Mouse (Mus musculus) small intestine, adult 2 months (tissue): ENCODE measurements at regions not wholly inside any gene's neighbourhood (a gene's known extent, or its start where the extent isn't known, plus 50 kb on each side); places are given as distances from the start of the nearest gene placed in this dataset.

Source experiments
- H3K27ac ChIP-seq: fragments of 200-500 bp; 2 replicates; pipeline ENCODE4 v1.5.1; 2012; ENCODE audit warnings: low read depth, low read length, control low read depth, inconsistent platforms; ENCODE audit not compliant: insufficient read depth
- H3K27me3 ChIP-seq: fragments of 200-500 bp; 2 replicates; pipeline ENCODE4 v1.6.1; 2012; ENCODE audit warnings: mild to moderate bottlenecking, moderate library complexity, low read length, inconsistent platforms; ENCODE audit not compliant: control insufficient read depth, insufficient read depth
- H3K36me3 ChIP-seq: fragments of 200-500 bp; 2 replicates; pipeline ENCODE4 v1.6.1; 2012; ENCODE audit warnings: mild to moderate bottlenecking, low read length, control low read depth, inconsistent platforms; ENCODE audit not compliant: control insufficient read depth, insufficient read depth
- H3K4me1 ChIP-seq: fragments of 200-500 bp; 2 replicates; pipeline ENCODE4 v1.6.1; 2012; ENCODE audit warnings: low read length, inconsistent platforms, mixed read lengths; ENCODE audit not compliant: control insufficient read depth, insufficient read depth, insufficient read length
- H3K4me3 ChIP-seq: fragments of 200-500 bp; 2 replicates; pipeline ENCODE4 v1.5.1; 2012; ENCODE audit warnings: low read depth, mild to moderate bottlenecking, control low read depth, inconsistent platforms, low read length, moderate library complexity
- CTCF ChIP-seq: fragments of 200-500 bp; IDR thresholded peaks from 2 replicates; pipeline ENCODE4 v1.5.1; 2012; ENCODE audit warnings: low read depth, mild to moderate bottlenecking, control low read depth, inconsistent platforms, low read length, moderate library complexity, mixed read lengths; ENCODE audit not compliant: insufficient replicate concordance, insufficient read length; ENCODE audit errors: extremely low read depth
- POLR2A ChIP-seq: fragments of 200-500 bp; IDR thresholded peaks from 2 replicates; pipeline ENCODE4 v1.6.1; 2012; ENCODE audit warnings: low read depth, mild to moderate bottlenecking, control low read depth, inconsistent platforms, low read length, moderate library complexity
- WGBS: fragments of 180-500 bp; shearing (Covaris S2); methylation state at CpG from one replicate; pipeline ENCODE4 v1.1.7; 2018; 5-methylcytosine and 5-hydroxymethylcytosine counted together

DNA sequence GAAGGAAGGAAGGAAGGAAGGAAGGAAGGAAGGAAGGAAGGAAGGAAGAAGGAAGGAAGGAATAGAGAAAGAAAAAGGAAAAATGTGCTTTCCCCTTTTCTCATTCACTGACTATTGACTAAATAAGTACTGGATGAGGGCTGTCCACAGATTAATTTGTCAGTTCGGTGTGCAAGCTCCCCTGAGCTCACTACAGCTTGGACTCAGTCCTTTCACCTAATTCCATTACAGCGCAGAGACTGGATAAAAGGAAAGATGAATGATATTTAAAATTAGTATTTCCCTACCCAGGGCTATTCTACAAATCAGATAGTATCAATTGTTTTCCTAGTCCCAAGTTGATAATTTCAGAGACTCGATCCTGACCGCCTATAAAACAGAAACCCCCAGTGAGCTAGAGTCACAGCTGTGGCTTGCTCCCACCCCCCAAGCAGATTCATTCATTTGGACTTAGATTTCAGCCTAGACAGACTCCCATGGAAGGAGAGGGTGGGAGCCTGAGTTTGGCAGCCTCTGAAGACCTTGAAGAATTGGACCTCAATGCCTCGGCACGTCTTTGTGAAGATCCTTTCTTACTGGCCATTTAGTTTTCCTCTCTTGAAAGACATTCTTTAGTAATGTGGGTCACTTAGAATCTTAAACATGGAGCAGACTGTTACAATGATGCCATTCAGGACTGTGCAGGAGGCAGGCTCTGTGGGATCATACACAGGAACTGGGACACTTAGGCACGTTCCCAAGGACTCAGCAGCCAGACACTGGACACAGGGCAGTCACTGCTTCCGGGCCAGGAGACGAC, 179.2 kb upstream of the Pabpc6 start:
- H3K36me3 ChIP-seq = no peaks in the 10 kb centered on the region
- 77% methylated on average over 9 of the region's 9 CpGs for WGBS

DNA sequence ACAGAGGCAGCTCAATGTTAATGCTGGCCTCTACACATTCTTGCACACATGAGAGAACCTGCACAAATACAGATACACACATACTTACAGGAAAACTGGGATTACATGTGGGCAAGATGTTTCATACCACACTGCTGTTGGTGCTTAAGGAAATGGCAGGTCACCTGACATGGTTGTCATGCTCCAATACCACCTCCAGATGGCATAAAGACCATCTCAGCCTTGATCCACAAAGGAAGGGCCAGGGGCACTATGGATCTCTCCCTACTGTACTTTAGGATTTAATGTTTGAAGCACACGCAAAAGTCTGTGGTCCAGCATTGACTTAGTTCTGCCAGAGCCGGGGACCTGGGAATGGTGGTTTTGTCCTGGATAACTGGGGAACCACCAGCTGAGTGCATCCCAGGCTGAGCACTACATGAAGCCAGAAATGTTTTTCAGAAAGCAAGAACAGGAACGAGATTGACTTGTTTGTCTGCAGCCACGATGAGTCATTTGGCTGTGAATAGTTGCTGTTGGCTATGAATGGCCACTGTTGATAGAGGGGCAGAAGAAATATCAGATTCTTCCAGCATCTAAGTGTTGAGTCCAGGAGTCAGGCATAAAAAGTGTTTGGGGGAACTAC, 176.0 kb upstream of the Pabpc6 start:
- no peaks in the 10 kb centered on the region for H3K4me1 ChIP-seq
- TF ChIP-seq CTCF = no peak
- no peaks in the 10 kb centered on the region for H3K36me3 ChIP-seq
- 72% methylated on average over 4 of the region's 4 CpGs for WGBS
- no peaks in the 10 kb centered on the region for H3K27me3 ChIP-seq
- H3K27ac ChIP-seq = no peak overlapping the region
- no peak overlapping the region for H3K4me3 ChIP-seq

More for the DNA sequence above, 179.2 kb upstream of the Pabpc6 start:
- Histone ChIP-seq H3K4me3 (no peak overlapping the region), H3K27me3 (no peaks in the 10 kb centered on the region), H3K27ac (no peak overlapping the region), H3K4me1 (no peaks in the 10 kb centered on the region)
- TF ChIP-seq POLR2A (no peak), CTCF (no peak)

DNA sequence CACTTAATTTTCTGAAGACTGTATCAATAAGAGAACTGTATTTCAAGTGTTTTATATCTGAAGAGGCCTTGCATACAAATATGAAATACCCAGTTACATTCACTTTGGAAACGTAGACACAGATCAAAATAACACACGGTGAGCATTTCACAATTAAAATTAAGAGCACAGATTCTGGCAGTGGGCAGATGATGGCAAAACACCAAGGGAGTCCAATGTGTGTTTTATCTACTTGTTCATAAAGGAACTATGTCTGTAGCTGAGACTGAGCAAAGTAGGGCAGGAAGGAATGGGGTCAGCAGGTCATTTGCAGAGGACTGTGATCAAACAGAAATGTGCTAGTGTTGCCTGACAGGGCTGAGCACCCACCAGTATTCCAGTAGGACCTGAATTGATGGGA, 171.6 kb upstream of the Pabpc6 start:
- TF ChIP-seq POLR2A = no peak
- no peak for TF ChIP-seq CTCF
- H3K4me1 ChIP-seq = no peaks in the 10 kb centered on the region
- H3K36me3 ChIP-seq = no peaks in the 10 kb centered on the region
- no peak overlapping the region for H3K4me3 ChIP-seq
- no peak overlapping the region for H3K27ac ChIP-seq
- H3K27me3 ChIP-seq = no peaks in the 10 kb centered on the region
- 87% methylated on average over 2 of the region's 2 CpGs for WGBS

DNA sequence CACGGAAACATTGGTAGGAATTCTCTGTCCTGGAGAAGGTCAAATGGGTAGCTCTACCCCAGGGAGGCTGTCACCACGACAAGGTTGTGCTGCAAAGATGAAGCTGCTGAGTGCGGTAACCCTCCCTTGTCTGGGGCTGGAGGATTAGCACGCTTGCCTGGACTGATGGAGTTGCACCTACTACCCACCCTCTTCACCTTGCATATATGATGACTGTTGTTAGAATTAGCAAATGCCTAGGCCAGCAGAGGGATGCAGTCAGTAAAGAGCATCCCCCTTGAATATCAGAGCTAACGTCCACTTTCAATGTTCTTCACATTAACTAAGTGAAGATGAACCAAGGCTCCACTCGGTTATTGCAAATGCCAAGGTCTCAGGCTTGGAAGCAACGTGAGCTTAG, 169.7 kb upstream of the Pabpc6 start:
- Histone ChIP-seq H3K27me3 (no peaks in the 10 kb centered on the region), H3K27ac (no peak overlapping the region), H3K4me3 (no peak overlapping the region), H3K36me3 (no peaks in the 10 kb centered on the region), H3K4me1 (no peaks in the 10 kb centered on the region)
- no peak for TF ChIP-seq POLR2A
- TF ChIP-seq CTCF = no peak
- 79% methylated on average over 7 of the region's 7 CpGs for WGBS

DNA sequence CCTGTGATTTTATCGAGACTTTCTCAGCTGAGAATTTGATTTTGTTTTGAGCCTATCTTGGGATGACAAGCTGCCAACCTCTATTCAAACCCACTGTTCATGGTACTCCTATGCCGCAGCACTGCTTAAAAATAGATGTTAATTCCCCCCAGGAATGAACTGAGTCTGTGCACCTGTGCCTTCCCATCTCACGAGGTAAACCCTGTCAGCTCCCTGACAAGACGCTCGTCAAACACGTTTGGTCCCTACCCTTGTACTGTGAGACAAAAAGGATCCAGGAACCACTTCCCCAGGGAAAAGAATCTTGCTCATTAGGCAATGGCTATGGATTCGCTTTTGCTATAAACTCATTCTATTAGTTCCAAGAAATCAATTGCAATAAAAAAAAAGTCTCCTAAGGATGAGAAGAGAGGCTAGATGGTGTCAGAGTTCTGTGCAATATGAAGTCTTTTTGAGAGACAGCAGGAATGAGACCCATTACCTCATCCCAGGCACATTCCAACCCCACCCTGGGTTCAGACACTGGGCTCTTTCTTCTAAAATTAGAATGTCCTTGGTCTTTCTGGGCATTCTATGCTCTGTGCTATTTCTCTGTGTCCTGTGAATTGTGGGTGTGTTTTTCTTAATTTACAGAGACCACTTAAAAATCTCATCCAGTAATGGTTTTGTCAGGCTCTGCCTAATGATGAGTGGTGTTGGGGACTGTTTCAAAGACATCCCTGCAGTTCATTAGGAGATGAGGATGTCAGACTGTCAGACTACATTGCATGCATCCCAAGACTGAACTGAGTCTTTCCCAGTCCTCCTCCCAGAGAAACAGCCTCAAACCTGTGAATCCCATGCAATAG, 167.7 kb upstream of the Pabpc6 start:
- Histone ChIP-seq H3K27me3 (no peaks in the 10 kb centered on the region), H3K4me3 (no peak overlapping the region), H3K36me3 (no peaks in the 10 kb centered on the region), H3K27ac (no peak overlapping the region), H3K4me1 (no peaks in the 10 kb centered on the region)
- 81% methylated on average over 7 of the region's 7 CpGs for WGBS
- TF ChIP-seq POLR2A = no peak
- no peak for TF ChIP-seq CTCF

DNA sequence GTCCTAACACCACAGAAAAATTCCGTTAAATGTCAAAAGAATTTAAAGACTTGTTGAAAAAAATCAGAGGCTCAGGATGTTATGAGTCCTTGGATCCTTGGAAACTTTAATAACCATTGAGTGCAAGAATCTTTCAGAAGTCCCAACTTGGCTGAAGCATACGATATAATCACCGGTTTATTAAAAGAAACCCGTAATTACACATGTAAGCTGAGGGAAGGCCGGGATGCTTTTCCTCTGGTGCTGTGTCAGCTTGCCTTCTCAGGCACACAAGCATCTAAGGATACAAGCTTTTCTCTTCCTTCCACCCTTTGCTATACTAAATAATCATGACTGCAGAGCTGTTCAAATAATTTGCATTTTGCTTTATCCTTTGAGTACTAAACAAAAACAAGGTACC, 160.4 kb upstream of the Pabpc6 start:
- Histone ChIP-seq H3K27ac (no peak overlapping the region), H3K36me3 (no peaks in the 10 kb centered on the region), H3K4me3 (no peak overlapping the region), H3K4me1 (no peaks in the 10 kb centered on the region), H3K27me3 (no peaks in the 10 kb centered on the region)
- 89% methylated on average over 5 of the region's 5 CpGs for WGBS
- no peak for TF ChIP-seq CTCF
- no peak for TF ChIP-seq POLR2A

DNA sequence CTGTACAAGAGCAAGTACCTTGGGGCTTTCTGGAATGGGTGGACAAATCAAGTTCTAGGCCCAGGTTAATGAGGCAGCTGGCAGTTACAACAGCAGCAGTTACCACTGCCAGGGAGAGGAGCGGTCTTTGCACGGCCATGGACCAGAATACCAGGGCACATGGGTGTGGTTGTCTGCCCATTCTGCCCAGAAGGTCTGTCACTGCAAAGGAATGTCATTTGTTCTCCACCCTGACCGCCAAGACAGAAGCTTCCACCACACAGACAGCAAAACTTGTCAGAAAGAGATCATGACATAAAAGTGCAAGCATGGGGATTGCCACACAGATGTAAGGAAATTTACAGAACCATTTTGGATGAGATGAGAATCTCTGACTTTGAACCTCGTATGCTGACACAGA, 151.8 kb upstream of the Pabpc6 start:
- Histone ChIP-seq H3K27me3 (no peaks in the 10 kb centered on the region), H3K27ac (no peak overlapping the region), H3K36me3 (no peaks in the 10 kb centered on the region), H3K4me1 (no peaks in the 10 kb centered on the region), H3K4me3 (no peak overlapping the region)
- 68% methylated on average over 4 of the region's 4 CpGs for WGBS
- TF ChIP-seq POLR2A = no peak
- no peak for TF ChIP-seq CTCF
